Mouse (Mus musculus): Measurements from ENCODE around the gene Immp2l. TPM values are rescaled to one million over a fixed set of nuclear protein-coding genes. Genes with fewer than 3 reads are reported as not detected.

The Immp2l gene
- total RNA-seq, 1 experiment, result 11.4 TPM

DNA sequence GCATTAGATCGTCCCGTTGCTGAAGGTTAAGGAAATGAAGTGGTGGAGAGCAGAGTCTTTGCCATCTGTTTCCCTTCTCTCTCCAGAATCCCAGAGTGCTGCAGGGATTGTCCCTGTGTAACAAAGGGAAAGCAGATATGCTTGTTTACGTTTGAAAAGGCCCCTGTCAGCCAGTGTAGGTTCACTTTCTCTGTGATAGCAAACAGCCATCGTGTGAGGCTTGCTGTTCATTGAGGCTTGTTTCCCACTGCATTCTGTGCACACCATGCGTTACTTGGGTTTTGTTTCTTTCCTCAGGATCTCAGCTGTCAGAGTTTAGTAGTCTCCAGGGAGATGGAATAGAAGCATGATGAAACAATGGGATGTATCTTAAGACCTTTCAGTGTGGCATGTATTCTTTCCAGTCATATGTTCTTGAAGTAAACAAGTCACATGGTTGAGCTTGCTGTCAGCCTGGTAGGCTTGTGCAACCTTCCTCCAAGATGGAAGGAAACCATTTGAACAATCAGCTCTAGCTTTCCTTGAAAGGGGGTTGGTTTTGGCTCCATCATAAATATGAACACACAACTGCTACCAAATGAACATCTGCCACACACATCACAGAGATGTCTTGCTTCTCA is 623.2 kb downstream of the Immp2l start:
- in situ Hi-C loops (cut with MboI; ENCODE audit: low sequenced_read_pairs in 2 of 2, unreplicated experiment in 2 of 2), result no loop called here
- Histone ChIP-seq H3K4me3 (ENCODE audit: insufficient read depth in 1 of 2, low read depth in 1 of 2, low read length in 2 of 2, poor library complexity in 1 of 2, severe bottlenecking in 1 of 2) (no peak overlapping the region), H3K9me3 (ENCODE audit: control insufficient read depth, insufficient read depth, low read depth, low read length) (no peaks in the 10 kb centered on the region), H3K27ac (ENCODE audit: insufficient read depth, low read depth, low read length, poor library complexity, severe bottlenecking) (no peak overlapping the region), H3K4me1 (ENCODE audit: control insufficient read depth in 2 of 2, insufficient read depth in 2 of 2, low read length in 2 of 2, poor library complexity in 1 of 2) (peaks cover 0 to 2% of the 10 kb centered on the region in 2 experiments; a peak in 1 of 4 replicates), H3K9ac (ENCODE audit: insufficient read depth, low read depth, low read length, poor library complexity, severe bottlenecking) (no peak overlapping the region), H3K36me3 (ENCODE audit: control insufficient read depth, insufficient read depth, low read length, poor library complexity, severe bottlenecking) (no peaks in the 10 kb centered on the region)
- TF ChIP-seq ZNF384 (IDR thresholded peaks at IDR 0.05; ENCODE audit: low read depth, low read length) (no peak), ZC3H11A (IDR thresholded peaks at IDR 0.05; ENCODE audit: borderline replicate concordance, low read depth, low read length) (no peak), MAFK (IDR thresholded peaks at IDR 0.05; ENCODE audit: insufficient read depth, low read depth, low read length) (no peak), HCFC1 (IDR thresholded peaks at IDR 0.05; ENCODE audit: borderline replicate concordance, insufficient read depth, low read length) (no peak), CHD2 (IDR thresholded peaks at IDR 0.05; ENCODE audit: low read depth, low read length) (no peak)
- DNase-seq (ENCODE audit: low read depth, low spot score), result no peak

DNA sequence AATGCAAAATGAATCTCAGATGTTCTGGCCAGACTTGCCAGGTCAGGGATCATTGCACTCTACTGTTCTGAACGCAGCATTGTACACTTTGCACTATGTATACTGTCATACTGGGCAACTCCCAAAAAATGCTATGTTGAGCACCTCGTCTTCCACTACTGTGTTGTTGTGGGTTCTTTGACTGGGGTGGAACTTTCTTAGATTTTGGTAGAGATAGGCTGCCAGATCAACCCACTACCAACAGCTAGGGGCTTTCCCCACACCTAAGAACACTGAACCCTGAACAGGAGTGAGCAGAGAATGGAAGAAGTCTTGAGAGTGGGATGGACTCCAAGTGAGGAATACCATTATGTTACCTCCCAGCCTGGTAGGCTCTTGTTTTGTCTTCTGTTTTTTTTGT is 623.8 kb downstream of the Immp2l start:
- Histone ChIP-seq H3K4me3 (ENCODE audit: insufficient read depth in 1 of 2, low read depth in 1 of 2, low read length in 2 of 2, poor library complexity in 1 of 2, severe bottlenecking in 1 of 2) (no peak overlapping the region), H3K9ac (ENCODE audit: insufficient read depth, low read depth, low read length, poor library complexity, severe bottlenecking) (no peak overlapping the region), H3K4me1 (ENCODE audit: control insufficient read depth in 2 of 2, insufficient read depth in 2 of 2, low read length in 2 of 2, poor library complexity in 1 of 2) (peaks cover 0 to 2% of the 10 kb centered on the region in 2 experiments; a peak in 1 of 4 replicates), H3K9me3 (ENCODE audit: control insufficient read depth, insufficient read depth, low read depth, low read length) (no peaks in the 10 kb centered on the region), H3K36me3 (ENCODE audit: control insufficient read depth, insufficient read depth, low read length, poor library complexity, severe bottlenecking) (no peaks in the 10 kb centered on the region), H3K27ac (ENCODE audit: insufficient read depth, low read depth, low read length, poor library complexity, severe bottlenecking) (no peak overlapping the region)
- TF ChIP-seq HCFC1 (IDR thresholded peaks at IDR 0.05; ENCODE audit: borderline replicate concordance, insufficient read depth, low read length) (no peak), MAFK (IDR thresholded peaks at IDR 0.05; ENCODE audit: insufficient read depth, low read depth, low read length) (no peak)
- in situ Hi-C loops (cut with MboI; ENCODE audit: low sequenced_read_pairs in 2 of 2, unreplicated experiment in 2 of 2), result no loop called here
- no peak for DNase-seq (ENCODE audit: low read depth, low spot score)

DNA sequence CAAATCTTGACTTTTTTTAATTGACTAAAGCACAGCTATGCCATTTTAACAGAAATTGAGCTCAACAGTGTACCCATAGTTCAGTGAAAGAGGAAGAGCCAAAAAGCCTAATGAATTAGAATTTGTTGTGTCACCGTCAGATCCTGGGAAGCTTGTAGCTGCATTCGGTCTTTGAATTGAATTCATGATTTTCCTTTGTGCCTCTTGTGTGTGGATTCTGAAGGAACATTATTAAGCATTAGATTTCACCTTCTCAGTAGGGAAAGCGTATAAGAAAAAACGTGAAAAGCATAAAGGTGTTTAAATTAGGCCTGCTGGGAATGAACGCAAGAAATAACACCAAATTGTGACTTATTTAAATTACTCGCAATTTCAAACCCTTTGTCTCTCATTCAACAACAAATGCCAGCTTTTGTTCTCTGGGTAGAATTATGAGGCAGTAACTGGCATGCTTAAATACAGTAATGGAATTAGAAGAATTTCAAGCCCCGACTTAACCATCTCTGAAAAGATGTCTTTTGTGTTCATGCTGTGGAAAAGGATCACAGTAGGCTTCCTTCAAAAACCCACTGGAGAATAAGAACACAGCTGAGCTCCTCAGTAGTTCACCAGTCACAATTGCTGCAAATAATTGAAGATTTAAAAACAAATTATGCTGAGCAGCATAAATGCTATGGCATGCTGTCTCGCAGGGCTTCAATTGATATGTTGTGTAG is 626.1 kb downstream of the Immp2l start:
- Histone ChIP-seq H3K4me1 (ENCODE audit: control insufficient read depth in 2 of 2, insufficient read depth in 2 of 2, low read length in 2 of 2, poor library complexity in 1 of 2) (no peaks in the 10 kb centered on the region), H3K9me3 (ENCODE audit: control insufficient read depth, insufficient read depth, low read depth, low read length) (no peaks in the 10 kb centered on the region), H3K4me3 (ENCODE audit: insufficient read depth in 1 of 2, low read depth in 1 of 2, low read length in 2 of 2, poor library complexity in 1 of 2, severe bottlenecking in 1 of 2) (no peak overlapping the region), H3K36me3 (ENCODE audit: control insufficient read depth, insufficient read depth, low read length, poor library complexity, severe bottlenecking) (no peaks in the 10 kb centered on the region), H3K9ac (ENCODE audit: insufficient read depth, low read depth, low read length, poor library complexity, severe bottlenecking) (no peak overlapping the region), H3K27ac (ENCODE audit: insufficient read depth, low read depth, low read length, poor library complexity, severe bottlenecking) (no peak overlapping the region)
- in situ Hi-C loops (cut with MboI; ENCODE audit: low sequenced_read_pairs in 2 of 2, unreplicated experiment in 2 of 2), result no loop called here
- TF ChIP-seq CHD2 (IDR thresholded peaks at IDR 0.05; ENCODE audit: low read depth, low read length) (no peak), ZNF384 (IDR thresholded peaks at IDR 0.05; ENCODE audit: low read depth, low read length) (no peak), ZC3H11A (IDR thresholded peaks at IDR 0.05; ENCODE audit: borderline replicate concordance, low read depth, low read length) (no peak), MAFK (IDR thresholded peaks at IDR 0.05; ENCODE audit: insufficient read depth, low read depth, low read length) (no peak), HCFC1 (IDR thresholded peaks at IDR 0.05; ENCODE audit: borderline replicate concordance, insufficient read depth, low read length) (no peak)
- no peak for DNase-seq (ENCODE audit: low read depth, low spot score)

DNA sequence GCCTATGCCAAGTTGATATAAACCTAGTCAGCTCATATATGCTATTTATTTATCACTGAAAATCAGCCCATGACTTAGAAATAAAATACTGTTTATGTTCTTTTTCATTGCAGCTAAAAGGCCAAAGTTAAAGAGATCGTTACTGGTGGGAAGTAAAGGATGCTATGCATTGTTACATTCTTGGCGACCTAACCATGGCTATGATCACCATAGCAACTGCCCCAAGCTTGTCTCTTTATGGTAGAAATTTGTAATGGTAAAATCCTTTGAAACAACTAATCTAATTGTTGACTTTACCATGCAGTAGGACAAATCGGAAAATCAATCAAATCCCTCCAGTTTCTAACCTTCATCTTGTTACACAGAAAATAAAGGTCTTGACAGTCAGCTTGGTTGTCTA is 644.4 kb downstream of the Immp2l start:
- H3K36me3 ChIP-seq (ENCODE audit: control insufficient read depth, insufficient read depth, low read length, poor library complexity, severe bottlenecking), result no peaks in the 10 kb centered on the region
- H3K9me3 ChIP-seq (ENCODE audit: control insufficient read depth, insufficient read depth, low read depth, low read length), result no peaks in the 10 kb centered on the region
- DNase-seq (ENCODE audit: low read depth, low spot score), result no peak
- in situ Hi-C loops (cut with MboI; ENCODE audit: low sequenced_read_pairs in 2 of 2, unreplicated experiment in 2 of 2), result no loop called here
- no peak overlapping the region for H3K4me3 ChIP-seq (ENCODE audit: insufficient read depth in 1 of 2, low read depth in 1 of 2, low read length in 2 of 2, poor library complexity in 1 of 2, severe bottlenecking in 1 of 2)
- no peak overlapping the region for H3K9ac ChIP-seq (ENCODE audit: insufficient read depth, low read depth, low read length, poor library complexity, severe bottlenecking)
- no peak overlapping the region for H3K27ac ChIP-seq (ENCODE audit: insufficient read depth, low read depth, low read length, poor library complexity, severe bottlenecking)
- no peaks in the 10 kb centered on the region for H3K4me1 ChIP-seq (ENCODE audit: control insufficient read depth in 2 of 2, insufficient read depth in 2 of 2, low read length in 2 of 2, poor library complexity in 1 of 2)
- TF ChIP-seq CHD2 (IDR thresholded peaks at IDR 0.05; ENCODE audit: low read depth, low read length) (no peak), MAFK (IDR thresholded peaks at IDR 0.05; ENCODE audit: insufficient read depth, low read depth, low read length) (no peak), HCFC1 (IDR thresholded peaks at IDR 0.05; ENCODE audit: borderline replicate concordance, insufficient read depth, low read length) (no peak), ZNF384 (IDR thresholded peaks at IDR 0.05; ENCODE audit: low read depth, low read length) (no peak), ZC3H11A (IDR thresholded peaks at IDR 0.05; ENCODE audit: borderline replicate concordance, low read depth, low read length) (no peak)

Data from ES-E14 (cell line).